Mouse (Mus musculus) thymus, postnatal 14 days (tissue): Measurements from ENCODE around the gene Capn1.

Source experiments
- DNase-seq: peaks from one replicate; pipeline ENCODE4 v3.0.0; 2021

Capn1 gene

DNA sequence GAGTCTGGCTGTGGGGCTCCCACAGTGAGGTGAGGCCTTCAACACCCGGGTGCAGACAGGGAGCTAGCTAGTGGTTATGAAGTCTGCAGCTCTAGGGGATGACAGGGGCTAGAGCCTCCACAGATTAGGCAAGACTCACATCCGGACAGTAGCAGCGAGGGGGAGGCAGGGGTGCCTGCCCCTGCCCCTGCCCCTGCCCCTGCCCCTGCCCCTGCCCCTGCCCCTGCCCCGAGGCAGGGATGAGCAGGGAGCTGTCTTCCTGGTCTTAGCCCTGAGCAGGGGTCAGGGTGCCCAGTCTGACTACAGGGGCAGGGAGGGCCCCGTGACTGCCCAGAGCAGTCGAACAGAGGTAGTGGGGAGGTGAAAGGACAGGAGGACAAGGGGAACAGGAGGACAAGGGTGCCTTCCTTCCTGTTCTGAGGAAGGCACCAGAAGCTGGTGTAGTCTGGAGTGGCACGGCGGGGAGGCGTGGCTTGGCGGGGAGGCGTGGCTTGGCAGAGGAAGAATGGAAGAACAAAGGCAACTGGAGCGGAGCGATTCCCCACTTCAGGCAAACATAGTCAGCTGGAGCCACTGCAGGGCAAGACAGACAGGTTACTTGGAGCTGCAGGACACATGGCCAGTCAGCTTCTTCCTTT is 26.8 kb downstream of the Capn1 start:
- DNase-seq: peak; percentile 91

DNA sequence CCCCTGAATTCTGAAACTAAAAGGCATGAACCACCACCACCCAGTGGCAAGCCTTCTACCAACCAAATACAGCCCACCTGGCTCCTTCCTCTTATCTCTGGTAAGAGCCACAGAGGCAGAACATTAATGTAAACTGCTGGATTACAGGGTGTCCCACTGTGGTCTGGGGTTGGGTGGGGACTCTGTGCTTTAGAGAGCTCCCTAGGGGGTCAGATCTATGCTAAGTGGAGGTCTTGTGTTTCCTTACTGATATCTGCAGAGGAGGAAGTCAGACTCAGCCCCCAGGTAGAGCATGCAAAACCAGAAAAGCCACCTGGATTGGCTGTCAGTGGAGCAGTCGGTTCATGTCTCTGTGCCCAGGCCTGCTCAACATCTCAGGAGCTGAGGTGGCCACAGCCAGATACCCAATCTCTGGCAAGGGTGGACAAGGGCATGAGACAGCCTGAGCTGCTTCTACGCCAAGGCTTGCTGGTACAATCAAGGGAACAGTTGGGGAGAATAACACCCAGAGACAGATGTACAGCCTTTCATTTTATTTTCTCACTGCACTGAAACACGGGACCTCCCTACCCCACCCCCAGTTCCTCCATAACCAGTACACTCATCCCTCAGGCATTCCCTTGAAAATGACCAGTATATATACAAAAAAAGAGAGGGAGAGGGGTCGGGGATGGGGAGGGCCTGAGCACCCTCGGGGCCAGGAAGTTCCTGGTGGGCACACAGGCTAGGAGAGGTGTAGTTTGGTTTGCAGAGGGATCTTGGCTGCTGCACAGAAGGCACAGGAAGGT is 27.5 kb downstream of the Capn1 start:
- DNase-seq: no peak

DNA sequence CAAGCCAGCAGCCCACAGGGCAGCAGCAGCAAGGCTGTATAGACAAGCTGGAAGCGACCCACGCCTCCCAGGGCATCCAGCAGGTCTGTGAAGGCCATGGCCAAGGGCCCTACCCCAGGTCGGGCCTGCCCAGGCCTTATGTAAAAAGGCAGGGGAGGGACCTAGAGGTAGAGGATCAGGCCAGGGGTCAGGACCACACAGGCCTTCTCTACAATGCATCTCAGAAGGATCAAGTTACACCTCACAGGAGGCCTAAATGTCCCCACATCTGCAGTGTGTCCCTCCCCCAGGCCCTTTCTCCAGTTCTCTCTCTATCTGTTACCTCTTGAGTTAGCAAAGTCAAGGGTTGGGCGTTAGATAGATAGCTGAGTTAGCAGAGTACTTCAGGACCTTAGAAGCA is 29.7 kb downstream of the Capn1 start, which contains the start of gene Slc22a20:
Slc22a20 (minus strand) TSS at position 101 of the 400 bp plus-strand sequence.
- DNase-seq: no peak

DNA sequence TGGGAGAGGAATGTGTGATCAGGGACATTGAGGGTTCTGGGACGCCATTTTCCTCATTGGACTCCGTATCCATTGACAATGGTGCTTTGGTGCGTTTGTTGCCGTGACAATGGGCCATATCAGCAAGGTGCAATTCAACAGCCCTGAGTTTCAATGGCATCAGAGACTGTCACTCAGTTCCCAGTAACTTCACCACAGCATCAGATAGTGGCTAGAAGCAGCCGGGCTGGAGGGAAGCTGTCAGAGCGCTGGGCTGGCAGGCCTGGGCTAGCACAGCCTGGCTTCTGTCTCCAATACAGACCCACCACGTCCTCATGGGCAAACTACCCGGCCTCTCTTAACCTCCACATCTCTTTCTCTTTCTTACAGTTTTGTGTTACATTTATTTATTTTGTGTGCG is 35.2 kb downstream of the Capn1 start:
- no peak for DNase-seq

DNA sequence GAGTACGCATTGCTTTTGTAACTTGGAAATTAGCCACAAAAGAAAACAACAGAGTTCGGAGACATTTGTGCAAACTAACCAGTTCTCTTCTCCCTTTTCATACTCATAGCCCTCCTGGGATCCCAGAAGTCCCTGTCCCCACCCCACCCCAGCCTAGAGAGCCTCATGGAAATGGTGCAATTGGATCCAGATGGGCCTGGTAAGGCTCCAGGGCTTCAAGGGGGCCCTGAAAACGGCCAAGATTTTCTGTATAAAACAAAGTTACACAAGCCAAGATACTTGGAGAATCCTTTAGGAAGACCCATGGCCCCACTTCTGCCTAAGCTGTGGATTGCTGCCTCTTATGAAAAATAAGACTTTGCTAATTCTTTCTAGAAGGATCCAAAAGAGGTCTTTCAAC is 38.0 kb downstream of the Capn1 start:
- DNase-seq: no peak

DNA sequence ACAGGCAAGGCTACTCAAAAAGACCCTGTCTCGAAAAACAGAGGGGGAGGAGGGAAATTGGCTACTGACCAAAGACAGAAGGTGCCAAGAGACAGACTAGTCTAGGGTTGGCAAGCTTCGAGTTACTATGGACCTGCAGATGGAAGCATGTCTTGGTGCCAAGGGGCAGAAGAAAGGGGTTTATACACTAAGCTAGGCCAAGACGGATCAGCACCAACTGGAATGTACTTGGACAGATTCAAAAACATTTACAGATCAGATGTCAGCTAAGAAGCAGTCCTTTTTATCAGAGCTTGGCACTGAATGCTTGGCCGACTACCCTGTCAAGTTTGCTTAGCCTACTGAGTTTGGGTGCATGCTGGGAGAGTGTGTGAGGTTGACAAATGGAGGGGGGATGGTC is 40.0 kb downstream of the Capn1 start:
- no peak for DNase-seq

DNA sequence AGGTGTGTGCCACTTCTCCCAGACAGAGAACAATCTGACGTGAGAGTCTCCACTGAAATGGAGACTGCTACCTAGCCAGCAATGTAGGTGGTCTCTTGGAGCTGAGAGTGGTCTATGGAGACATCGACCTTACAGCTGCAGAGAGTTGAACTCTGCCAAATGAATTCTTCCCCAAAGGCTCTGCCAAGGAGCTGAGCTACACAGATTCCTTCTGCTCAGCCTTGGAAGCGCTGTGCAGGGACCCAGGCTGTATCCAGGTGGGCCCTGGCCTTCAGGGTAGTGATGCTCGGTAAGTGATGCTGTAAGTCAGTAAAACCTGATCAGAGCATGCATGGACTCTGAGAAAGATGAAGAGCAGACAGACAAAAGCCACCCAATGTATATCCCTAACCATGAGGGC is 40.6 kb downstream of the Capn1 start:
- DNase-seq: no peak

DNA sequence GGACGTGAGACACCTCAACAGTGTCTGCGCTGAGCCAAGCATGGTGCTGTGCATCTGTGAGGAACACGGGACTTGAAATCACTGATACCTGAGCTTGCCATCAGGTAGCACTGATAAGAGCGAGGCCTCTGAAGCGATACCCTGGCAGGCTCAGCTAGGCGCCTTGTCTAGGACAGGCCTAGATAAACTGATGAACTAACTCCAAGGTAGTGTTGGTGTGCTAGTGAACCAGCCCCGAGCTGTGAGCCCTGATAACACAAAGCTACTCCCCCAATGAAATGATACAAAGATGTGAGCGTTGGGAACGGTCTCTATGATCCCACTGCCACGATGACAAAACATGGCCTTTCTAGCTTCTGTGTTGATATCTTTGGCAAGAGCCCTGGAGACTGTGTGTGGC is 48.0 kb downstream of the Capn1 start:
- no peak for DNase-seq

DNA sequence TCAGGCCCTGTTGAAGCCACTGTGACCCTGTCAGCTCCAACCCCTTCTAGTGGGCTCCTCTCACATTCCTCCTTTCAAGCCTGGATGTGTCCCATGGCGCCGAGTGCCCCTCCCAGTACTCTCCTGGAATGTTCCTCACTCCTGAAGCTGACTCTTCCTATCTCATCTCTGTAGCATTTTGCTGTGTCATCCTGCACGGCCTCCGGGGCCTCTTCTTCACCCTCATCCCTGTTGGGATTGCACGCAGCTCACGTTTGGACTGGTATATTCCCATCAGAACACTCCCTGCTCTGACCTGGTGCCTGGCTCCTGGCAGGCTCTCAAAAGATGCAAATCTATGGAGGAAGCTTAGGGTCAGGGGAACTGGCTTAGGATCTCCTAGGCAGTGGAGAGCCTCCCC is 48.9 kb downstream of the Capn1 start:
- DNase-seq: no peak

DNA sequence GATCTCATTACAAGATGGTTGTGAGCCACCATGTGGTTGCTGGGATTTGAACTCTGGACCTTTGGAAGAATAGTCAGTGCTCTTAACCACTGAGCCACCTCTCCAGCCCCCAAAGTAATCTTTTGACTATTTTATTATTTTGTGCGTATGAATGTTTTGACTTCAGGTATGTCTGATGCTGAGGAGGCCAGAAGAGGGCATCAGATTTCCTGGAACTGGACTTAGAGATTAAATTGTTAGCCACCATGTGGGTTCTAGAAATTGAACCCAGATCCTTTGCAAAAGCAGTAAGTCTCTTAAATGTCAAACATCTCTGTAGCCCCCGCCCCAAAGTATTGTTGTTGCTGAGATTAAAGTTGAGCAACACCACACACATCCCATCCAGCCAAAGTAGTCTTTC is 49.8 kb downstream of the Capn1 start:
- DNase-seq: no peak

DNA sequence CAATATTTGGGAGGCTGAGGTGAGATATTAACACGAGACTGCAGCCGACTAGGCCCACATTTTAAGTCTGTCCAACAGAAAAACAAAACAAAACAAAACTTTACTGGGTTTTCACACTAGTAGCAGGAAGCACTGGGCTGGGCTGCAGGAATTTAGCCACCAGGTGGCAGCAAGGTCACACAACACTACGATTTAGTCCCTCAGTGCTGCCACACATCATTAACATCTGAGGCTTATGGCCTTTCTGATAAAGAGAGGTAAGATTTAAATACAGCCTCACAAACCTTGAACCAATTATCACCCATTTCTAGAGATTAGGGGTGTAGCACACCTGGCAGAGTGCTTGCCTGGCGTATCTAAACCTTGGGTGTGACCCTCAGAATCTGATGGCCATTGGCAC is 50.4 kb downstream of the Capn1 start:
- peak; percentile 82 for DNase-seq

DNA sequence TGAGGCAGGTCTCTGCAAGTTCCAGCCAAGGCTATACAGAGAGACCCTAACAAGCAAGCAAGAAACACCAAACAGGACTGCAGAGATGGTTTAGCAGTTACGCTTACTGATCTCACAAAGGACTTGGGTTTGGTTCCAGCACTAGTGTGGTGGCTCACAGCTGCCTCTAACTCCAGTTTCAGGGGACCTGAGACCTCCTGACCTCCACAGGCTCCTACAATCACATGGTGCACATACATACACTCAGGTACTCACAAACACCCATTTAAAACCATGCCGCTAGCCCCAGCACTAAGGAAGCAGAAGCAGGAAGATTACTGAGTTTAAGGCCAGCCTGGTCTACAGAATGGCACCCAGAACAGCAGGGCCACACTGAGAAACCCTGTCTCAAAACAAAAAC is 50.9 kb downstream of the Capn1 start:
- no peak for DNase-seq

DNA sequence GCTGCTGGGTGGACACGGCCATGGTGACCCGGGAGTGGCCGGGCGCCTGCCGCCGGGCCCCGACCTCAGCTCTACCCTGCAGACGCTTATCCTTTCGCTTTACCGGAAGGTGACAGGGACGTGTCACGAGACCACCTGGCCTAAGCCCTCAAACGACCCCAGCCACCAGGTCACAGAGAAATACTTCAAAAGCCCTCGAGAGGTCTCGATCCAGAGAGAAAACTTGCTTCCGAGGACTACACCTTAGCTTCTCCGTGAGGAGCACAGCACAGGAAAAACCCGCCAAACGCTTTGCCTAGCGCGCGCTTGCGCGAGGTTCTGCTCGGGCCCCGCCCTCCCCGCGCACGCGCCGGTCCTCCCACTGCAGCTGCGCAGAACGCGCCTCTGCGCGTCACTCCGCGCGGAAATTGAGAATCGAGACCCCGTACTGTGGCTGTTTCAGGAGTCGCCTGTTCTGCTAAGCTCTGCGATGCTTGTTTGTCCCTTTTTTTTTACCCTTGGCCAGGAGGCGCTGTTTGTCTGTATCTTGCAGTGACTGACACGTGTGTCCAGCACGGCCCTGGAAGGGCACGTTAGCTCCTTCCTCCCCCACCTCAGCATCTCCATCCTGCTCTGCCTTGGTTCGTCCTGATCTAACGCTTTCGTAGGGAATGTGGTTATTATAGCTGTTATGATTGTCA is 51.7 kb downstream of the Capn1 start, which contains the start of gene Pola2:
Pola2 (minus strand) TSS at position 320 of the 680 bp plus-strand sequence.
- DNase-seq: peak; percentile 93

DNA sequence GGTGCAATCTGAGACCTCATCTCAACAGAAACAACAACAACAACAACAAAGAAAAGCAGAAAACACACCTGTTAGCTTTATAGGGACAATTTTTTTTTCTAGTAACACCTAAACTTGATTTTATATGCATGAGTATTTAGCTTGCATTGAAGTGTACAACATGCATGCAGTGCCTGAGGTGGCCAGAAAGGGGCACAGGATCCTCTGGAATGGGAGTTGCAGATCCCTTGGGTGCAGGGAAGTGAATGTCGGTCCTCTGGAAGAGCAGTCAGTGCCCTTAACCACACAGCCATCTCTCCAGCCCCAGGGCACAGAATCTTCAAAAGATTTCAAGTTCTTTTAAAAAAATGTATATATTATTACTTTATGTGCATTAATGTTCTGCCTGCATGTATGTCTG is 53.0 kb downstream of the Capn1 start:
- DNase-seq: no peak

DNA sequence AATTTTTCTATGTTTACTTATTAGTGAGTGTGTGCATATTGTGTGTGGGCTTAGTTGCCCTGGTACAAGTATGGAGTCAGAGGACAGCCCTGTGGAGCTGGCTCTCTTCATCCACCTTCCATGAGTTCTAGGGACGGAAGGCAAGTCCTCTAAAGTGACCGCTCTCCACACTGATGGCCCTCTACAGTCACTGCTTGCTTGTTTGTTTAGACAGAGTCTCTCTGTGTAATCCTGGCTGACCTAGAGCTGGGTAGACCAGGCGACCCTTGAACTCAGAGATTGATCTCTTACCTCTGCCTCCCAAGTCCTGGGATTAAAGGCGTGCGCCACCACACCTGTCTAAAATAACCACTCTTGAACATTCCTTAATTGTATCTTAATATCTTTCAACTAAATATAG is 58.3 kb downstream of the Capn1 start:
- no peak for DNase-seq

DNA sequence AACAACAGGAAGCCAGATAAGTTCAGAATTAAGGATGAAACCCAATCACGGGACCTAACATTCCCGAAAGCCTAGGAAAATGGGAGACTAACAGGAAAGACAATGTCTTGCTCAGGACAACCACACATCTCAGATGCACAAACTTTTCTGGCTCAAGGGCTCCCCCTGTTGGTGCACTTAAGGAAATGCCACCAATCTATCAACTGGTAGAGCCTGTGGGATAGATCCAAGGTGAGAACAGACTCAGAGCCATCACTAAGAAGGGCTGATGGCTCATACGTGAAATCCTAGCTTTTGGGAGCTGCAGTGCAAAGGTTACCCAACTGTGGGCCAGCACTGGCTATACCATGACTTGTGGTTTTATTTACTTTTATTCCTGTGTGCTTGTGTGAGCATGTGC is 59.0 kb downstream of the Capn1 start:
- peak; percentile 74 for DNase-seq

DNA sequence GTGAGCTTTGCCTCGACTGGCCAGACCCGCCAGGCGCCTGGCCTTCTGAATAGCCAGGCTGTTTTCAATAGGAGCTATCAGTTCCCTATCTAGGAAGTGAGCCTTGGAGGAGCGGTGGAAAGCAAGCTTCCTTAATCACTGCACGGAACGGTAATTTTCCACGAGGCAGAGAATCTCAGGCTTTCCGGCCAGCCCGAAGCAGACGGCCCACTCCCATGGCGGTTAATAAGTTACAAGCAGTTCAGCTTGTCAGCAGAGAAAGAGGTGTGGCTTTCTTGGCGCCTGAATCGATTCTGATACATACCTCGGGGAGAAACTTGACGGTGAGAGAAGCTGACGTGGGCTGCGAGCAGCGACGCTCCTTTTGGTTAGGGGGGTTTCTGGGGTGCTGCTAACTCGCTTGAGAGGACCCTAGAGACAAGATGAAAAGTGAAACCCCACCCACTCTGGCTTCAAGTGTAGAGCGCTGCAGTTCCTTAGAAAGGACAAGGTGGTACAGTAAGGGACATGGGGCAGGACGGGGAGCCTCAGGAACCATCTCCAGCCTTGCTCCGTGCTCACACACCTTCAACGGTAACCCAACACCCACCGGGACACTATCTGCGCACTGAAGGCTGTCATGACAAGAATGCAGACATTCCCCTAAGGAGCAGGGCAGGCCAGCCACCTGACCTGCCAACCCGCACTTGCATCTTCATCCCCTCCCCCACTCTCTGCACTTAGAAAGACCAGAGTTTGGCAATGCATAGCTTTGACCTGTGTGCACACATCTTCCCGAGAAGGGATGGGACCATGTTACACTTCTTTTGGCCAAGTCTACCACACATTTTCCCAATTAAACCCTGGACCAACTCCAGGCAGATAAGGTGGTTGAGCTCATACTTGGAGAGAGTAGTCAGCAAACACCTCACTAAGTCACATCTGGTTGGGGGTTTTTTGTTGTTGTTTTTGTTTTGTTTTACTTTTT is 59.7 kb downstream of the Capn1 start:
- no peak for DNase-seq

DNA sequence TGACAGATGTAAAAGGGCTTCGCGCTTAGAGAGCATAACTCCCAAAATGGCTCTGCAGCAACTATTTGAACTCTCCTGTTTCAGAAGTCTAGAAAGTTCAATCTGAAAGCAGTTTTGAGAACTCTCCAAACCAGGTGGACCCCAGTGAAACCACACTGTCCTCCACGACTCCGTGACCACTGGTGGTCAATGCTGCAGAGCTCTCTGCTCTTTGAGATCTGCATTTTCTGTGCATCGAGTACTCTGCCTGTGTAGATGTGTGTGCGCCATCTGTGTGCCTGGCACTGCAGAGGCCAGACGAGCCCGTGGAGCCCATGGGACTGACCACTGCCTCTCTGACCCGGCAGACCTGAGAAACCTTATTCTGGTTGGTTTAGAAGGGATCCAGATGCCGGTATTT is 60.8 kb downstream of the Capn1 start:
- DNase-seq: no peak

DNA sequence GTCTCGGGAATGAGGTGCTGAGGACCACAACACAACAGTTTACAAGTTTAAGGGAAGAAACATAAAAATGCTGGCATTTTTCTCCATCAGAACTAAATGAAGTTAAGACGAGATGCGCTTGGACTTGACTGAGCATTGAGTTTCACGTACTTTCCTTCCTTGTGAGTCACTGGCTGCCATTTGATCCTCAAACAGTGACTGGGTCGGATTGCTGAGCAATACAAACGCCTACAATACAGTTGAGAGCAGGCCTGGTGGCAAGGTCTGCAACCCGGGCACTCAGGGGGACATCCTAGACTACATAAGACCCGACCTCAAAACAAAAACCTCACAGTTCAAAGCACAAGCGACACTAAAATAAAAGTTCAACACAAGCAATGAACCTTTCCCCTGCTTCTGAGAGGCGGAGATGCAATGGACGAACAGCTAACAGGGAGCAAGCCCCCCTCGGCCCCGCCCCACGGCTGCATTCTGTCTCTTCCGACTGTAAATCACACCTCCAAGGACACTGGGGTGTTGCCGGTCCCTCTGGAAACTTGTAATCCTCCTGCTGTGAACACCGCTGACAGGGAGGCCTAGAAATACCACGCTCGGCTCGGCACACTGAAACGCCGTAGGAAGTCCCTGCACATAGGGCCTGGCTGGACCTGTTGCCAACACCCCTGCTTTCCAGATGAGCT is 61.5 kb downstream of the Capn1 start:
- DNase-seq: no peak

DNA sequence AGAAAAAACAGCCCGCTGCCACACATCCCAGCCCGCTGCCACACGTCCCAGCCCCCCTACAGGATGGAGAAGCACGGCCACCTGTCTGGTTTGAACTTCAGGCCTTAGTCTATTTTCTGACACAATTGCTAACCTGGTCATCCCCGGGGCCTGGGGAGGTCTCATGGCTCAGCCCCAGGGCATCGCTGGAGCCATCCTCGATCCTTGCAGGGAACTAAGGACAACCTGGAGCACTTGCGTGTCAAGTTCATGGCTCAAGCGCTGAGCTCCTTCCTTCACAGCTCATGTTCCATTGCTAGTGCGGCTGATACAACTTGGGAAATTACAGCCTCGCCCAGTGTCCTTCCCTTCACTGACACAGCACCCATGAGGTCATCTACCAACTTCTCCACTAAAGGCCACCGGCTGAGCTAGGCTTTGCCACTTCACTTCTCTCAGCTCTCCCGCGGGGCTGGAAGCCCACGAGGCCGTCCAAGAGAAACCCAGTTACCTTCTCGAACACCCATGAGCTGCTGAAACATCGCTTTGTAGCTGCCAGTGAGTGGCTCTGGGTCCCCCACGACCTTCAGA is 62.4 kb downstream of the Capn1 start:
- DNase-seq: no peak

DNA sequence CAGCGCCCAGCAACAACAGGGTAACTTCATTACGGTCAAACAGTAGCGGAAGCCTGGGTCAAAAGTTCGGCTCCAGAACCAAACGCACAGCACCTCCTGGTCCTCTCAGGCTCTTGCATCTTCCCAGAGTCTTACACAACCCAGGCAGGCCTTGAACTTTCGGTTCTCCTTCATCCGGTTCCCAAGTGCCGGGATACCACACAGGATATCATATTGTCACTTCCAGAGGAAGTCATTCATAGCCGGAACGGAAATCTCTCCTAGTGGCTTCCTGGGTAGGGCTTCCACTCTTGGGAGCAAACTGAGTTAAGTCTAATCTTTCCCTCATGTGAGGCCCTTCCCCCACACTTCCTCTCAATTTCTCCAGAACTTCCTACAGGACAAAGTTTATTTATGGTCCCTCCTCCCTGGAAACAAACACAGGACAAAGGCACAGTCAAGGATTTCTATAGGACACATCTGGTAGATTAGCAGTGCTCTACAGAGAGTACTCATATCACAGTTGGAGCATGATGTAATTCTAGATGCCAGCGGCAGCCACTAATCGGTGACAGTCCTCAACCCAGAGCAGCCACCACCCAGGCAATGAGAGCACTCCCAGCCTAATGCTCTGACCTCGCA is 63.5 kb downstream of the Capn1 start:
- no peak for DNase-seq
